Comparison of ENCODE assay signal across 8 mouse cellular contexts in the genomic region with DNA sequence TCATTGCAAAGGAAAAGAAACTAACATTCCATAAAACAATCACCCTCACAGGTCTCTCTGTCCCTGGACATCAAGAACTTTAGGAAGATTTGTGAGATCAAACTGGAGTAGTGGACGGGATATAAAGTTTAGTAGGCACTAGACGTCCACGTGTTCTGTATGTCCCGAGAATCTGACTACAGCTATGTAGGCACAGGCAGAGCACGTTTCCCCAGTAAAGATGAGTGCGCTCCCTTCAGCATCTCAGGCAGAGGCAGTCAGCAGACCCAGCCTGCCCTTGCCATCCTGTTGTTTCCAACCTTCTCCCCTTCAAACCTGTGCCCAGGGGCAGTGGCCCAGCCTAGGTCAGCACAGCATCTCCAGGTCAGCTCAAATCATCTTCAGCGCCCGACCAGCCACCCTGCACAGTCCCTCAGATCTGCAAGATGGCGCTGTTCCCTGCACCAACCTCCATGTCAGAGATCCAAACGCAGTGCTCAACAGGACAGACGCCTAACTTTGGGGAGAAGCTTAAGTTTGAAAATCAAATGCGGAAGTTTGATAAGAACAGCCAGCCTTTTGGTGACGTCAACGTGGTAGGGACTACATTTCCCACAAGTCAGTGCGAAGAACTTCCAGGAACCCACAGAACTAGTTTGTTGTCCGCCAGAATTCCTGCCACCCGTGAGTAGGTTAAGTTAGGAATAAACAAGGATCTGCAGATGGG. TPM values are rescaled to one million over a fixed set of nuclear protein-coding genes. Genes with fewer than 3 reads are reported as not detected.
DNase-seq lines count a peak whose midpoint lies in the region; ATAC-seq and TF ChIP-seq lines count a peak whose summit lies in the region.

TSS of gene Zfp595 (minus strand) at position 552 of the 706 bp plus-strand sequence.

- 0 out of 2 replicates have a peak, but pooled peaks have one; percentile 48 for TF ChIP-seq EP300 in heart, adult 2 months (IDR thresholded peaks at IDR 0.05; ENCODE audit: insufficient read depth, low read depth, low read length)

- peaks cover 5% of the 10 kb centered on the region; the same call in 1 of the 2 replicates for H3K4me1 ChIP-seq in embryonic facial prominence, embryonic 14.5 days (ENCODE audit: control insufficient read depth, insufficient read depth, low read length)
- peaks cover 4% of the 10 kb centered on the region for H3K4me1 ChIP-seq in heart, adult 2 months (ENCODE audit: control insufficient read depth, insufficient read depth, low read length)
- H3K4me1 ChIP-seq in limb, embryonic 13.5 days, result peaks cover 11% of the 10 kb centered on the region; the same call in 1 of the 2 replicates
- H3K4me1 ChIP-seq in midbrain, embryonic 16.5 days (ENCODE audit: control insufficient read depth, insufficient read depth, low read length), result peaks cover 11% of the 10 kb centered on the region

- peak; percentile 71 for TF ChIP-seq CTCF in heart, adult 2 months (IDR thresholded peaks at IDR 0.05)

- WGBS in embryonic facial prominence, embryonic 14.5 days, result 14% methylated on average over 17 of the region's 17 CpGs
- WGBS in heart, adult 2 months, result 8% methylated on average over 17 of the region's 17 CpGs
- WGBS in limb, embryonic 13.5 days, result 16% methylated on average over 17 of the region's 17 CpGs
- WGBS in midbrain, embryonic 16.5 days, result 14% methylated on average over 17 of the region's 17 CpGs

- H3K36me3 ChIP-seq in embryonic facial prominence, embryonic 14.5 days (ENCODE audit: control insufficient read depth, insufficient read depth, low read length), result no peaks in the 10 kb centered on the region
- no peaks in the 10 kb centered on the region for H3K36me3 ChIP-seq in heart, adult 2 months (ENCODE audit: control insufficient read depth, insufficient read depth, low read length)
- H3K36me3 ChIP-seq in limb, embryonic 13.5 days, result no peaks in the 10 kb centered on the region
- no peaks in the 10 kb centered on the region for H3K36me3 ChIP-seq in midbrain, embryonic 16.5 days (ENCODE audit: control insufficient read depth, insufficient read depth, low read length)

- no peaks in the 10 kb centered on the region; the same call in 1 of the 2 replicates for H3K79me2 ChIP-seq in heart, adult 2 months (replicated peaks; ENCODE audit: control insufficient read depth, insufficient read depth, low read length)

- peak within 1 kb of the TSS; percentile 59 for H3K4me3 ChIP-seq in embryonic facial prominence, embryonic 14.5 days (ENCODE audit: low read depth, low read length)
- peak within 1 kb of the TSS; percentile 55 for H3K4me3 ChIP-seq in heart, adult 2 months
- H3K4me3 ChIP-seq in limb, embryonic 13.5 days, result peak within 1 kb of the TSS; percentile 63
- peak within 1 kb of the TSS; percentile 58 for H3K4me3 ChIP-seq in midbrain, embryonic 16.5 days (ENCODE audit: low read depth, low read length)

- H3K27ac ChIP-seq in embryonic facial prominence, embryonic 14.5 days (replicated peaks; ENCODE audit: low read depth, low read length), result peak within 1 kb of the TSS; percentile 79
- peak within 1 kb of the TSS; percentile 88 for H3K27ac ChIP-seq in heart, adult 2 months
- H3K27ac ChIP-seq in limb, embryonic 13.5 days, result peak within 1 kb of the TSS; percentile 63; the same call in 1 of the 2 replicates
- H3K27ac ChIP-seq in midbrain, embryonic 16.5 days (ENCODE audit: low read length), result no peak within 1 kb of the TSS

- intact Hi-C loops in heart, adult 2 months (cut with DNase I), result loop anchor here (1.0 to 10.0 kb wide), 4 partner anchors 26 to 195 kb away; partner anchors contain the start of genes Gm26965, Gm28044, Zfp457 and Zfp87

- peak; percentile 92 for ATAC-seq in embryonic facial prominence, embryonic 14.5 days (ENCODE audit: low read depth)
- ATAC-seq in limb, embryonic 13.5 days (ENCODE audit: low FRiP score, low read depth), result peak; percentile 93
- peak; percentile 94 for ATAC-seq in midbrain, embryonic 16.5 days

- peak within 1 kb of the TSS; percentile 61 for H3K9ac ChIP-seq in embryonic facial prominence, embryonic 14.5 days (ENCODE audit: low read depth, low read length)
- H3K9ac ChIP-seq in heart, adult 2 months (ENCODE audit: low read depth, low read length), result peak within 1 kb of the TSS; percentile 70
- H3K9ac ChIP-seq in limb, embryonic 13.5 days, result peak within 1 kb of the TSS; percentile 72
- H3K9ac ChIP-seq in midbrain, embryonic 16.5 days (ENCODE audit: low read depth, low read length), result peak within 1 kb of the TSS; percentile 70

- no peaks in the 10 kb centered on the region for H3K9me3 ChIP-seq in embryonic facial prominence, embryonic 14.5 days (ENCODE audit: control insufficient read depth, low read length)
- H3K9me3 ChIP-seq in limb, embryonic 13.5 days, result peaks cover 3% of the 10 kb centered on the region; the same call in 1 of the 2 replicates
- no peaks in the 10 kb centered on the region; the same call in 1 of the 2 replicates for H3K9me3 ChIP-seq in midbrain, embryonic 16.5 days (replicated peaks; ENCODE audit: control insufficient read depth, low read length, poor library complexity, severe bottlenecking)

- DNase-seq in 3134 (ENCODE audit: extremely low read depth, insufficient read length, low spot score), result peak; percentile 64
- peak; percentile 11 to 65 for DNase-seq in adrenal gland, postnatal 4 days (ENCODE audit: low spot score in 2 of 2)
- DNase-seq in embryonic facial prominence, embryonic 14.5 days (ENCODE audit: low spot score), result peak; percentile 96
- DNase-seq in heart, adult 2 months, result peak; percentile 87 to 89
- peak; percentile 87 to 89 for DNase-seq in kidney, adult 8-10 months
- peak; percentile 54 to 82 for DNase-seq in spleen, postnatal 10 days (ENCODE audit: low spot score in 2 of 2)

- no peaks in the 10 kb centered on the region for H3K27me3 ChIP-seq in embryonic facial prominence, embryonic 14.5 days (replicated peaks; ENCODE audit: control insufficient read depth, insufficient read depth, low read length)
- H3K27me3 ChIP-seq in heart, adult 2 months (ENCODE audit: control insufficient read depth, insufficient read depth, low read length), result no peaks in the 10 kb centered on the region
- H3K27me3 ChIP-seq in limb, embryonic 13.5 days, result no peaks in the 10 kb centered on the region
- no peaks in the 10 kb centered on the region for H3K27me3 ChIP-seq in midbrain, embryonic 16.5 days (ENCODE audit: control insufficient read depth, insufficient read depth, low read depth, low read length)

- TF ChIP-seq POLR2A in heart, adult 2 months (IDR thresholded peaks at IDR 0.05; ENCODE audit: insufficient read depth, low read depth, low read length), result peak; percentile 72; the same call in 1 of the 2 replicates

- peak within 1 kb of the TSS; percentile 60 for H3K4me2 ChIP-seq in embryonic facial prominence, embryonic 14.5 days (ENCODE audit: low read depth, low read length)
- H3K4me2 ChIP-seq in limb, embryonic 13.5 days (replicated peaks), result peak within 1 kb of the TSS; percentile 77
- peak within 1 kb of the TSS; percentile 83 for H3K4me2 ChIP-seq in midbrain, embryonic 16.5 days (ENCODE audit: low read length)

RNA-seq across cellular contexts. Expression of gene Zfp595, which starts in this region (rescaled TPM):
- total RNA-seq in adrenal gland, postnatal 4 days (2021), result 1 to 10 TPM; 5.0 to 5.1 TPM
- polyA plus RNA-seq in embryonic facial prominence, embryonic 14.5 days (2014; fragmentation: Nextera tagmentation; extraction: Ambion mirVana), result 3.1 and 3.2 TPM in 2 replicates
- total RNA-seq in heart, adult 2 months (2021), result 1 to 10 TPM; 2.2 to 2.3 TPM
- 0.66 and 1.1 TPM in 2 replicates for polyA plus RNA-seq in heart, adult 2 months (2012; rRNA removed)
- 2.4 and 2.5 TPM in 2 replicates for polyA plus RNA-seq in limb, embryonic 13.5 days (2015; fragmentation: Nextera tagmentation; extraction: Ambion mirVana)
- polyA plus RNA-seq in midbrain, embryonic 16.5 days (2015; fragmentation: Nextera tagmentation; extraction: Ambion mirVana), result 1.6 and 1.9 TPM in 2 replicates

Comparison
In these comparisons a context has a peak if more than half of its experiments do, and no peak if none do; other contexts are left out.
1. DNase-seq: peak in every context shown above with its lines; median percentile 96 in embryonic facial prominence, embryonic 14.5 days; 88 in heart, adult 2 months; 88 in kidney, adult 8-10 months; 68 in spleen, postnatal 10 days; 64 in 3134; 38 in adrenal gland, postnatal 4 days.